In the genomic region with DNA sequence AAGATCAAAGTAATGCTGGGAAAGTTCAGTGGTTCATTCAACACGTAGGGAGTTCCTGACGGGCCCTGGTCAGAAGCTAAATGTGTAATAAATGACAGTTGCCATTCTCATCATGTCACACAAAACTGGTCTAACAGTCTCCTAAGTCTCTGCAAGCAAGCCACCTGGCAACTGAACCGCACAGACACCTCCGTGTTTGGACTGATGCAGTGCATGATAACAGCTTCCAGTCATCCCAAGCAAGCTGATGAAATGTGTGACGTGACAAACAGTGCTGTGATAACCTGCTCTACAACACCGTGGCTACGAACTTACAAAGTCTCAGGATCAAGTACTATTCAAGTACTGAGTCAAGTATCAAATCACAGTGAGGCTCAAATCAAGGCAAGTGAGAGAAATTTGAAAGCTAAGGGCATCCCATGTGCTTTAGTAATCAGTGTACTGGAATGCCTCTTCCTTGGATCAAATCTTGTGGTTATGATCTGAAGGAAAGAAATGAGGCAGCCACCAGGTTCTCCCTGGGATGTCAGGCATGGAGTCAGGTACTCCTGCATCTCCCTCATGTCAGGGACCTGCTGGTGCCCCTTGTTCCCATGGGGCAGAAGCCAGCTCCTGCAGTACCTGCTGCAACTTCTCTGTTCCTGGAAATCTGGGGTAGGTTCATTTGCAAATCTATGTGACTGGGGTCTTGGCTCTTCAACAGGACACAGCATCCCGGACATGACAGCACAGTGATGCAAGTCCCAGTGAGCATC, we compare ENCODE assay signal across 34 mouse cellular contexts. TPM values are rescaled to one million over a fixed set of nuclear protein-coding genes. Genes with fewer than 3 reads are reported as not detected.
"Had no signal": no experiment of that assay in that cellular context is flagged by ENCODE, and none has a peak within 500 bp of the region (broad histone marks: within the 10 kb centered on the region; RNA-seq: fewer than 3 reads in every experiment).

No protein-coding gene starts in this region.

- H3K27me3 ChIP-seq: heart, embryonic 13.5 days; heart, embryonic 15.5 days; hindbrain, embryonic 12.5 days; intestine, embryonic 15.5 days; limb, embryonic 12.5 days; liver, embryonic 13.5 days; liver, embryonic 15.5 days had no signal

- H3K4me1 ChIP-seq: heart, embryonic 13.5 days; heart, embryonic 15.5 days; hindbrain, embryonic 10.5 days; hindbrain, embryonic 12.5 days; intestine, embryonic 15.5 days; limb, embryonic 12.5 days; liver, embryonic 13.5 days; liver, embryonic 15.5 days had no signal

- ATAC-seq: hindbrain, embryonic 16.5 days; inflammation-experienced regulatory T-cells, adult 6 months; intestine, embryonic 15.5 days; intestine, postnatal 0 days had no signal

- H3K4me3 ChIP-seq: heart, adult 2 months; heart, embryonic 13.5 days; heart, embryonic 15.5 days; hindbrain, embryonic 10.5 days; hindbrain, embryonic 12.5 days; intestine, embryonic 15.5 days; layer of hippocampus, adult 2 months; left cerebral cortex, adult 2 months; limb, embryonic 10.5 days; limb, embryonic 12.5 days; liver, embryonic 13.5 days; liver, embryonic 15.5 days had no signal

- H3K27ac ChIP-seq: heart, adult 2 months; heart, embryonic 13.5 days; heart, embryonic 15.5 days; hindbrain, embryonic 10.5 days; hindbrain, embryonic 12.5 days; intestine, embryonic 15.5 days; layer of hippocampus, adult 2 months; left cerebral cortex, adult 2 months; limb, embryonic 10.5 days; limb, embryonic 12.5 days; liver, embryonic 13.5 days; liver, embryonic 15.5 days had no signal

- DNase-seq: gastrocnemius, postnatal 14 days; gastrocnemius, postnatal 36 days; heart, adult 2 months; heart, postnatal 4 days; kidney, adult 18-20 months; kidney, adult 8-10 months; kidney, postnatal 10 days; kidney, postnatal 25 days; kidney, postnatal 4 days; liver; liver, embryonic 13.5 days had no signal

- H3K4me2 ChIP-seq: heart, embryonic 11.5 days; heart, embryonic 13.5 days; heart, embryonic 15.5 days; hindbrain, embryonic 12.5 days; intestine, embryonic 15.5 days; limb, embryonic 12.5 days; liver, embryonic 11.5 days; liver, embryonic 13.5 days; liver, embryonic 15.5 days had no signal

- H3K9ac ChIP-seq: heart, embryonic 13.5 days; heart, embryonic 15.5 days; hindbrain, embryonic 12.5 days; intestine, embryonic 15.5 days; limb, embryonic 12.5 days; liver, embryonic 13.5 days; liver, embryonic 15.5 days had no signal

- H3K9me3 ChIP-seq: heart, embryonic 13.5 days; heart, embryonic 15.5 days; hindbrain, embryonic 10.5 days; hindbrain, embryonic 12.5 days; intestine, embryonic 15.5 days; limb, embryonic 10.5 days; limb, embryonic 12.5 days; liver, embryonic 13.5 days; liver, embryonic 15.5 days had no signal

RNA-seq across cellular contexts. Expression of gene Spx, which starts 34.5 kb away (rescaled TPM):
- total RNA-seq: gastrocnemius, adult 18-20 months; gastrocnemius, adult 8-10 months; gastrocnemius, postnatal 36 days; granulocyte monocyte progenitor cell, adult 5-6 weeks; heart, adult 2 months; heart, postnatal 25 days; heart, postnatal 4 days had no signal
- polyA plus RNA-seq: intestine, postnatal 0 days had no signal

RNA-seq across cellular contexts. Expression of gene Slco1a5, which starts 56.0 kb away (rescaled TPM):
- total RNA-seq: gastrocnemius, adult 18-20 months; gastrocnemius, adult 8-10 months; gastrocnemius, postnatal 14 days; gastrocnemius, postnatal 36 days; granulocyte monocyte progenitor cell, adult 5-6 weeks; heart, adult 2 months; heart, postnatal 25 days; heart, postnatal 4 days; layer of hippocampus, adult 2 months; layer of hippocampus, postnatal 25 days; left cerebral cortex, adult 2 months; left cerebral cortex, postnatal 14 days had no signal
- polyA plus RNA-seq: heart, embryonic 11.5 days; heart, embryonic 13.5 days; heart, embryonic 15.5 days; heart, postnatal 0 days; inflammation-experienced regulatory T-cells, adult 6 months; intestine, embryonic 15.5 days; intestine, postnatal 0 days; kidney, embryonic 16.5 days; limb, embryonic 12.5 days; liver, embryonic 11.5 days; liver, embryonic 13.5 days; liver, embryonic 15.5 days had no signal
